Mouse (Mus musculus) heart, adult 18-20 months (tissue): Measurements from ENCODE around the gene Slc35g2. TPM values are rescaled to one million over a fixed set of nuclear protein-coding genes. Genes with fewer than 3 reads are reported as not detected.
A peak's percentile ranks its signal among the peaks of the same experiment; 100 is the strongest.

Source experiments
- DNase-seq, 2 experiments: peaks; one replicate each; pipeline ENCODE4 v3.0.0; 2021 to 2022; ENCODE audit warnings: mixed read lengths in 1 of 2
- total RNA-seq, 2 experiments: library from RNA; stranded (reverse); gene quantifications; 2 replicates each; pipeline ENCODE4 v1.2.3; 2021

The Slc35g2 gene
- total RNA-seq, 2 experiments from 2014 or later: 3.2 to 4.3 TPM

- DNase-seq: no peak
Observed at GRCm38 (mm10) chr9:100560251-100560890, 10.5 kb downstream of the Slc35g2 start.

- no peak for DNase-seq
Observed at GRCm38 (mm10) chr9:100558991-100559390, 11.9 kb downstream of the Slc35g2 start.

DNA sequence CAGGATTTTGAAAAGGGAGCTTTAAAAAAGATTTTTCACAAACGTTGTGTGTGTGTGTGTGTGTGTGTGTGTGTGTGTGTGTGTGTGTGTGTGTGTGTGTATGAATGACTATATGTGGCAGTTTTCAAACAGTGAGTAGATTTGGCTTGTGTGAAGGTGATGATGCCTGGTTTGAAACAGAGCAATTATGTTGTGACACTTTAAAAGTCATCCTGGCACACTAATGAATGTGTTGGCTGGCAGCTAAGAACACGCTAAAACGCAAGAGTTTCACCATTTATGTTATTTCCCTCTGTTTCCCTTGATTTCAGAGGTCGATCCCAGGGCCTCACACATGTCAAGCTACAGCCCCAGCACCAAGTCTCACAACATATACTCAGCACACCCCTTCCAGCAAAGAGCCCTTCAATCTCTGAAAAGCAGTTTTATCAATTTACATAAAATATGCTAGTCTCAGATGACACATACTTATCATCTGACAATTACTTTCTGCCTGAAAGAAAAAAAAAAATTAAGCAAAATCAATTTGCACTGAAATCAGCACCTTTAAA lies 12.8 kb downstream of the Slc35g2 start:
- DNase-seq: no peak

DNA sequence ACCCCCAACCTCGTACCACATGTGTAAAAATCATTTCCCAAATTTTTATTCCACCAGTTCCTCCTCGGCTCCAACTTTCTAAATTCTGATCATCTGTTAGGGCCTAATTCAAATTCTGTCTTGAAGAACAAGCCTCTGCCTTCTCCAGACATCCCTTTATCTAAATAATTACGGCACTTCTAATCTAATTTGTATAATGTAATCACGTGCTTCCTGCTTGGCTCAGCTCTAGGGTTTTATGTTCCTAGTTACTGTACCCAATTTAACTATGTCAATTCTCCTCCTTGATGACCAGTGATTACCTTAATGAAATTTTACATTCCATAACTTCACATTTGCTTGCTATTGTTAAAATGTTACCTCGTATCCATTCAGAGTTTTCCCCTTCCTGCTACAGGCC lies 15.2 kb downstream of the Slc35g2 start:
- no peak for DNase-seq

DNA sequence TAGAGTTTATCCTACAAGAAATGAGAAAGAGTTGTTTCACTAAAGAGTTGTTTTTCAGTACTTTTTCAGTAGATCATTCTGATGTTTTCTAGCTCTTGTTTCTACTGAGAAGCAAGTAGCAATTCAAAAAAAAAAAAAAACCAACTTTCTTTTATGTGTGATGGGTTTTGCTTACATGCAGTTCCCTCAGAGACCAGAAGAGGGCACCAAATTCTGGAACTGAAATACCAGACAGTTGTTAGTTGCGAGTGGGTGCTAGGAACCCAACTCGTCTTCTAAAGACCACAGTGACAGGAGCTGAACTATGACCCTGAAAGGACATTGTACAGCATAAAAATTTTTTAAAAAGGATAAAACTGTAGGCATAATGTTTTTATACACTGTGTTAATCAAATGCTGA lies 22.6 kb downstream of the Slc35g2 start:
- DNase-seq: no peak

- DNase-seq: no peak
Observed at GRCm38 (mm10) chr9:100546594-100546910, 24.3 kb downstream of the Slc35g2 start.

GRCm38 (mm10) chr9:100545715-100546593 lies 24.9 kb downstream of the Slc35g2 start, which contains the start of gene Nck1:
TSS of gene Nck1 (minus strand) at chr9:100546134.
- DNase-seq: peak; percentile 99 to 100

DNA sequence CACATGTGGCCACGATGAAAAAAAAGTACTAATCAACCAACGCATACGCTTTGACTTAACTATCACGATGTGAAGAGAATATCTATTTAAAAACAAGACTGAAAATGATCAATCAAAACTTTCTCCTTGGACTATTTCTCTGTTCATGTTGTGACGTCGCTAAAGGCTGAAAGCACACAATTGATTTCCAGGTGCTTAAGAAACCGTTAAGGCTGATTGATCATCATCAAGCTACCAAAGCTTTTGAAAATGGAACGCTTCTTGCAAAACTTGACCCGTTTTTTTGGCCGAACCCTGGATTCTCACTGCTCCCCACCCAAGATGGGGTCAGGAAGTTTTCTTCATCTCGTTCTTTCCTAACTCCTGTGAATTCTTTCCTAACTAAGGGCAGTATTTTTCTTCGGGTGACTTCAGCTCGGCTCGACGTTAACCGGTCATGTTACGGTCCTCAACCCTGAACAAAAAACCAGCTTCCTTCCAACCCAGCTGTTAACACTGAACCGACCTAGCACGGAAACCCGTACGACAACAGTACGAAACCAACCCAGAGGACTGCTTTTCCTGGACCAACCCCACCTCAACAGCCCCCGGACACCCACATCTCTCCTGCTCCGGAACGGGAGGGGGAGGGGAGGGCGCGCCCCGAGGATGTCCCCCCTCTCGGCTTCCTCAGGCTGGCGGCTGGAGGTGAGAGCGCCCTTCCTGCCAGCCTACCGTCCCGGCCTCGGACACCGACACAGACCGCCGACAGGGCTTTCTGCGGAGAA lies 25.8 kb downstream of the Slc35g2 start:
- peak; percentile 82 to 86 for DNase-seq

- no peak for DNase-seq
Observed at GRCm38 (mm10) chr9:100535618-100536262, 35.1 kb downstream of the Slc35g2 start.

GRCm38 (mm10) chr9:100534686-100535085 lies 36.2 kb downstream of the Slc35g2 start:
- no peak for DNase-seq

DNA sequence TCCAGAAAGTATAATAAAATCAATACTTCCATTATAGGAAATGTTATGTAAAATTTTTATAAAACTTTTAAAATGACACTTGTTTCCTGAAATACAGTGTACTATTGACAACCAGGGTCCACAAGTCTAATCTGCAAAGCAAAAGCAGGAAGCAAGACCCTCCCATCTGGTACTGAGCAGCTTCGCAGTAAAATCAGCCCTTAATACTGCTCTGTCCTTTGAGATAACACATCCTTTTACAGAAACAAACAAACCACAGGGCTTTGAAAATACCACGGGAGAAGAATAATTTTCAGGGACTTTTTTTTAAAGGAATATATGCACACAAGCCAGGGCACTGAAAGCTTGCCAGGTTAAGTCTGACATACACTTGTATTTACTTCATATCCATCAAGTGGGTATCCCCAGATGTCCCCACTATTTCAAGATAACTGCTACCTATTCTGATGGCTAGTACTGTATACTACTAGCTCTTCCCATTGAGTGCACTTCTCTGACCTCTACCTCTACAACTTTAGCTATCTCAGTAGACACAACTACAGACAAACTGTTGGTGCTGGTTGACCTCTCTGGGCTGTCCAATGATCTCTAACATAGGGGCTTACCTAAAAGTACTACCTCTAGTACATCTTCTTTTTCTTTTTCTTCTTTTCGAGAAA lies 37.9 kb downstream of the Slc35g2 start:
- no peak for DNase-seq

GRCm38 (mm10) chr9:100531296-100531695 lies 39.6 kb downstream of the Slc35g2 start:
- DNase-seq: no peak

DNA sequence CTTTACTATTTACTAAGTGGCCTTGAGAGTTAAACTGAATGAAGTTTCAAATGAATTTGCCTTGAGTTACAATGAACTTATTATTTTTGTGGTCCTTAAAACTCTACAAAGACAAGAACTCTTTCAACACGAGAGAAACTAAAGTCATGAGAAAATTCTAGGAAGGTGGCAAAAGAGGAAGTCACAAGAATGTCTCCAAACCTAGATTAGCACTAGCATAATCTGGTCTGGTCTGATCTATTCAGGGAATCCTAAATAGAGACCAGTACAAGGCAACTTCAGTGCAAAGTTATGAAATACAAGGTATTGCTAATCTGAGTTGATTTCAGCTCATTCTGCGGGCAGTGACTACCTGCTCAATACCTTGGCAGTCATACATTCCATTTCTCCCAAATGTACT lies 45.7 kb downstream of the Slc35g2 start:
- DNase-seq: no peak

DNA sequence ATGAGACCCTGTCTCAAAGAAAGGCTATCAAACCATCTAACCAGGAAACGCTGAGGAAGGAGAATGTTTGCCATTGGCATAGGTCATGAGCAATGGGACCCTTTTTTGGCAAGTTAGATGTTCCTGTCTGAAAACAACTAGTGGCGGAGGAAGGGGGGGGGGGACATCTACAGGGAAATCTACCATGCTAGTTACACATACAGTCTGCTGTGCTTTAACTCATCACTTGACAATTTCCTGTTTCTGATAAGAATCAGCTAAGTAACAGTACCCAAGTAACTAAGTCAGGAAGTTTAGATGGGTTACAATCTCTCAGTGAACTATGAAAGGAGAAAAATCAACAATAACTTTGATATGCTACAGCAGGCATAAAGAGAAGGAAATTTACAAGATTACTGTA lies 48.9 kb downstream of the Slc35g2 start:
- no peak for DNase-seq

DNA sequence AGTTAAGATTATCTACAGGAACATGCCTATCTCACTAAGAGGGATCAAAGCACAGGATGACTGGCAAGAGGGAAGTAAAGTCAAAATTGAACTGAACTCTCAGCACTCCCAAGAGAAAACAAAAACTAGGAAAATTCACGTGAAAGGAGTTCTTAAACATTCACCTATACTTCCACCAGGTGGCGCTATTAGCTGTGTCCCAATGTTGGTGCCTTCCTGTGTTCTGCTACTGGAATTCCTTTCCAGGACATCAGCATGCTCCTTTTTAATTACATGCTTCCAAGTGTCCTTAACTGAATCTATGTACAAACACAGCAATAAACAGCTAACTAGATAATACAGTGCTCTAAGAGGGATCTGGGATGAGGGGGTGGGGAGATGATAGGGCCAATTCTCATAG lies 50.3 kb downstream of the Slc35g2 start:
- DNase-seq: peak; percentile 66 to 81

DNA sequence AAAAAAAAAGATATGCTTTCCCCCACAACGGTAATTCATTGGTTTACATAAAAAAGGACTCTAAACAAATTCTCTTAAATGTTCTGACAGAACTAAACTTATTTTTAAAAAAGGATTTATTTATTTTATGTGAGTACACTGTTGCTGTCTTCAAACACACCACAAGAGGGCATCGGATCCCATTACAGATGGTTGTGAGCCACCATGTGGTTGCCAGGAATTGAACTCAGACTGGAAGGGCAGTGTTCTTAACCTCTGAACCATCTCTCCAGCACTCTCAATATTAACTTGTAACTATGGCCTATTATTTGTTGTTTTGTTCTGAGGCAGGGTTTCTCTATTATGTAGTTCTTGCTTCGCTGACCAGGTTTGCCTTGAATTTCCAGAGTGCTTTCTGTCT lies 50.9 kb downstream of the Slc35g2 start:
- no peak for DNase-seq

DNA sequence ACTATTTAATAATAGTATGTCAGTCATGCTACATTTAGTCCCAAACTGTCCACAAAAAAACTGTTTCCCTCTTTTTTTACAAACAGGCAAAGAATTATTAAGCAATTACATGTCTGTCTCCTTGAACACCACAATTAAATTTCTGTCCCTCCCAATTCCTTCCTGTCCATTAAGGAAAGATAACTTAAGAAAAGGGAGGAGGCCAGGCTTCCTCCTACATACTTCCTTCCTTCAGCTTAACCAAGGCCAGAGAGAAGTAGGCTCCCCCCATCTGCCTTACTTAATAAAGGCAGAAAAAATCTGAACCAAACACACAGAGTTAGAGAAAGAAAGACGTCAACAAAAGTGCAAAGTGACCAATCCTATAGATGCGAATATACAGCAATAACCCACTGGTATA lies 63.3 kb downstream of the Slc35g2 start:
- DNase-seq: peak in 1 of 2 experiments; percentile 69

DNA sequence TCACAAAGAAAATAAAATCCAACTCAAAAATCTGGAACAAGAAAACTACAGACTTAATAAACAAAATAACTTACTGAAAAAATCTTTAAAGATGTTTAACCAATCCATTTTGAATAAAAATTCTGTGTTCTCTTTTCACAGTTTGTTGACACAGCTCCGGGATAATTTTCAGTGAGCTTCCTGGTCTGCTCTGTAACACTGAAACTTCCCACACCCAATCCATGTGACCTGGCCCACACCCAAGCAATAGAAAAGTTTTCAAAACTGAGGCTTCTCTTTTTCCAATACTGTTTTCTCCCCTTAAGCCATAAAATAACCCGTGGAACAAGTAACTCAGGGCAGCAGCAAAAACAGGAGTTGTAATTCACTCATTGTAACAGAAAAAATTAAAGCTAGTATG lies 64.2 kb downstream of the Slc35g2 start:
- peak; percentile 86 to 89 for DNase-seq

DNA sequence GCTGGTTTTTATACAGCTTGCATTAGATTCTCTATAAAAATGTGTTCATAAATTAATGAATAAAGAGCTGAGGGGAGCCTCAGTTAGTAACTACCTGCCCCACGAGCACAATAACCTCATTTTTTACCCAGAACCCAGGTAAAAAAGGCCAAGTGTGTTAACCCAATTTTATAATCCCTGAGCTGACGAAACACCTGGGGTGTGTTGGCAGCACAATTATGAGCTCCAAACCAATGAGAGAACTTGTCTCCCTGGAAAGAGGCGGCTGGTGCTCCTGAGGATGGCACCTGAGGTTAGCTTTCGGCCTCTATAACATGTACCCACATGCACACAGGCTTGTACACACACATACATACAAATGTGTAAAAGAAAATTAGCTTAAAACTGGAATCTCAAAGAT lies 65.4 kb downstream of the Slc35g2 start:
- DNase-seq: no peak
